Mouse (Mus musculus): Measurements from ENCODE around the gene Dnajc4. TPM values are rescaled to one million over a fixed set of nuclear protein-coding genes. Genes with fewer than 3 reads are reported as not detected.

Dnajc4 gene
- total RNA-seq (2021): 46.9 and 50.3 TPM in 2 replicates
- long read RNA-seq, transcript Dnajc4-201 (6 exons, 1,074 nt): major isoform, 11 of 50 reads
- long read RNA-seq, partial matches to known transcripts: 18 of 50 reads
- long read RNA-seq, other reads (novel, unspliced or antisense): 21 of 50 reads

- peak; percentile 96 for DNase-seq
These were observed at the start of gene Dnajc4 for GRCm38 (mm10) chr19:6992011-6992858. Dnajc4 (minus strand) TSS chr19:6992572.

GRCm38 (mm10) chr19:7041171-7041570 is 48.8 kb upstream of the Dnajc4 start:
- DNase-seq: no peak

GRCm38 (mm10) chr19:7040637-7041130 is 48.3 kb upstream of the Dnajc4 start:
- DNase-seq: no peak

GRCm38 (mm10) chr19:7039841-7040636 is 47.7 kb upstream of the Dnajc4 start, which contains the start of gene Stip1:
Stip1 (minus strand) TSS chr19:7039967.
- DNase-seq: peak; percentile 98

GRCm38 (mm10) chr19:7039088-7039720 is 46.8 kb upstream of the Dnajc4 start:
- DNase-seq: peak; percentile 58

- no peak for DNase-seq
These were observed 41.6 kb upstream of the Dnajc4 start for GRCm38 (mm10) chr19:7034006-7034405.

- no peak for DNase-seq
These were observed 37.2 kb upstream of the Dnajc4 start for GRCm38 (mm10) chr19:7029531-7029930.

- peak; percentile 55 for DNase-seq
These were observed 27.9 kb upstream of the Dnajc4 start for GRCm38 (mm10) chr19:7020224-7020641.

GRCm38 (mm10) chr19:7019191-7019590 is 26.8 kb upstream of the Dnajc4 start, which contains the start of gene Fermt3:
Fermt3 (minus strand) TSS chr19:7019469.
- DNase-seq: no peak

GRCm38 (mm10) chr19:7018546-7018945 is 26.2 kb upstream of the Dnajc4 start:
- DNase-seq: no peak

- no peak for DNase-seq
These were observed 25.4 kb upstream of the Dnajc4 start for GRCm38 (mm10) chr19:7017541-7018457.

- no peak for DNase-seq
These were observed 22.2 kb upstream of the Dnajc4 start for GRCm38 (mm10) chr19:7014481-7015135.

- no peak for DNase-seq
These were observed 21.6 kb upstream of the Dnajc4 start for GRCm38 (mm10) chr19:7013984-7014383.

GRCm38 (mm10) chr19:7012426-7012825 is 20.1 kb upstream of the Dnajc4 start:
- DNase-seq: no peak

- DNase-seq: no peak
These were observed 14.7 kb upstream of the Dnajc4 start for GRCm38 (mm10) chr19:7006892-7007593.

GRCm38 (mm10) chr19:6999360-7000063 is 7.1 kb upstream of the Dnajc4 start:
- DNase-seq: no peak

- DNase-seq: no peak
These were observed 5.4 kb upstream of the Dnajc4 start for GRCm38 (mm10) chr19:6997721-6998290.

- DNase-seq: peak; percentile 89
These were observed 3.6 kb upstream of the Dnajc4 start, which contains the start of the genes Nudt22 and Trpt1 for GRCm38 (mm10) chr19:6996006-6996405. Nudt22 (minus strand) TSS chr19:6996117. Trpt1 (plus strand) TSS chr19:6996131.

Measured in adrenal gland, postnatal 25 days (tissue).